Mouse (Mus musculus) liver, postnatal 0 days (tissue): ENCODE measurements at regions not wholly inside any gene's neighbourhood (a gene's known extent, or its start where the extent isn't known, plus 50 kb on each side); places are given as distances from the start of the nearest gene placed in this dataset.

Experiments used
- CTCF ChIP-seq: sonication (generic); IDR thresholded peaks from 2 replicates; pipeline ENCODE4 v1.5.1; 2016; ENCODE audit warnings: antibody characterized with exemption, low read depth
- EP300 ChIP-seq: IDR thresholded peaks from 2 replicates; pipeline ENCODE4 v1.6.1; 2016; ENCODE audit warnings: antibody characterized with exemption, low read depth, mild to moderate bottlenecking

GRCm38 (mm10) chr16:12932959-12933358, 176.5 kb upstream of the Ercc4 start:
- no peak for TF ChIP-seq EP300
- TF ChIP-seq CTCF = no peak
